Mouse (Mus musculus): ENCODE measurements around the gene Wdr4. TPM values are rescaled to one million over a fixed set of nuclear protein-coding genes. Genes with fewer than 3 reads are reported as not detected.
"Not testable (repeated sequence)": the region's sequence is repeated elsewhere in the genome, so short reads cannot be mapped to it uniquely, and the experiment has no call there.

The Wdr4 gene
- total RNA-seq, 2 experiments from 2014 or later = 38.3 to 62.9 TPM

- no peak for ATAC-seq (replicated peaks; ENCODE audit: low FRiP score, low TSS enrichment, poor library complexity, severe bottlenecking)
These were observed 21.2 kb upstream of the Wdr4 start for GRCm38 (mm10) chr17:31540809-31541459.

DNA sequence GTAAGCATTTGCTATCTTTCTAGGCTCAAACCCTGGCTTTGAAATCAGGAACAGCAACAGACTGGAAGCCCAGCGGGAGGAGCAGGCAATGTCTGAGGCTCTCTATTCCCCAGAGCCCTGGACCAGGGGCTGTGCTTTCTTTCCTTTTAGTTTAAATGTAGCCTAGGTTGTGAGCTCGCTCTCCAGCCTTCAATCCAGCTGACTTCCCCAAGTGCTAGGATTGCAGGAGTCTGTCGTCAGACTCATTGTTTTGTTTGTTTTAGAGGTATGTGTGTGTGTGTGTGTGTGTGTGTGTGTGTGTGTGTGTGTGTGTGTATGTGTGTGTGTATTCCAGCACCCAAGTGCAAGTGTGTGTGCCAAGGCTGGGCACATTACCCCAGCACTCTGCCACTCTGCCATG is 20.3 kb upstream of the Wdr4 start:
- ATAC-seq (replicated peaks; ENCODE audit: low FRiP score, low TSS enrichment, poor library complexity, severe bottlenecking) = no peak

- no peak for ATAC-seq (replicated peaks; ENCODE audit: low FRiP score, low TSS enrichment, poor library complexity, severe bottlenecking)
These were observed 16.3 kb upstream of the Wdr4 start for GRCm38 (mm10) chr17:31535871-31536629.

DNA sequence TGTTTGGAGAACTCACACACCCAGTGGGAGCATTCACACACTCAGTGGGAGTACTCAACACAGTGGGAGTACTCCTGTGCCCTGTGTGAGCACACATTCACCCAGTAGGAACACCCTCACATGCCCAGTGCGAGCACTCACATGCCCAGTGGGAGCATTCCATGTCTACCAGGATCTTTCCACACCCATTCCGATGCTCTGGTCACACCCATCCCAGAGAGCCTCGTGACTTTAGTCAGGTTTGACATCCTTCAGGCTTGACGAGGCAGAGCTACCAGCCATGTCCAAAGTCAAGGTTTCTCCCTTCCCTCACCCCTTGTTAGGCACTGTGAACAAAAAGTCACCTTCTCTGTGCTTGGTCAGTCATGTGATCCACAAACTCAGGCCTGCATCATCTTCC is 15.6 kb upstream of the Wdr4 start:
- ATAC-seq (replicated peaks; ENCODE audit: low FRiP score, low TSS enrichment, poor library complexity, severe bottlenecking) = 0 out of 2 replicates have a peak, but pooled peaks have one; percentile 18

DNA sequence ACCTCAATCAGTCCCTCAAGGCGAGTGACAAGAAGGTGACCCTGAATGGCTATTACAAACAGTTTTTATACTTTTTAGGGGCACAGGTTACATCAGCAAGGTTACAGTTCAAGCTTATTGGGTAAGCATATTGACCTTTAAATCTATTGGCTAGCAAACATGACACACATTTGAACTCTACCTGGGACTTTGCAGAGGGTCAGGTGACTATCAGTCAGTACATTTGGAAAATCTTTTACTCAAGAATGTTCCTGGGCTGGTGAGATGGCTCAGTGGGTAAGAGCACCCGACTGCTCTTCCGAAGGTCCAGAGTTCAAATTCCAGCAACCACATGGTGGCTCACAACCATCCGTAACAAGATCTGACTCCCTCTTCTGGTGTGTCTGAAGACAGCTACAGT is 12.6 kb upstream of the Wdr4 start:
- not testable (repeated sequence) for ATAC-seq (replicated peaks; ENCODE audit: low FRiP score, low TSS enrichment, poor library complexity, severe bottlenecking)

GRCm38 (mm10) chr17:31531441-31532158 is 11.8 kb upstream of the Wdr4 start:
- no peak for ATAC-seq (replicated peaks; ENCODE audit: low FRiP score, low TSS enrichment, poor library complexity, severe bottlenecking)

DNA sequence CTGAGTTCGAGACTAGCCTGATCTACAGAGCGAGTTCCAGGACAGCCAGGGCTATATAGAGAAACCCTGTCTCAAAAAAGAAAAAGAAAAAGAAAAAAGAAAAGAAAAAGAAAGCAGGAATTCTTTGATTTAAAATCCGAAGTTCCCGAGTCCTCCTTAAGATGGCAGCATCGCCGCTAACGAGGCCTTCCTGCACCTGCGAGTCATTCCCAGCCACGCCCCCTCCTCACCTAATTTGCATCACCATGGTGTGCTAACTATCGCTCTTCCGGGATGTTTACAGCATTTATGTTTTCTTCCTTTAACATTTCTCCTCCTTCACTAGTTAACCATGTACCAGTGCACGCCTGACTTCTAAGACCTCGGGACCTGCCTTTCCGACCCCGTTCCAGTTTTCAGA is 9.5 kb upstream of the Wdr4 start:
- no peak for ATAC-seq (replicated peaks; ENCODE audit: low FRiP score, low TSS enrichment, poor library complexity, severe bottlenecking)

DNA sequence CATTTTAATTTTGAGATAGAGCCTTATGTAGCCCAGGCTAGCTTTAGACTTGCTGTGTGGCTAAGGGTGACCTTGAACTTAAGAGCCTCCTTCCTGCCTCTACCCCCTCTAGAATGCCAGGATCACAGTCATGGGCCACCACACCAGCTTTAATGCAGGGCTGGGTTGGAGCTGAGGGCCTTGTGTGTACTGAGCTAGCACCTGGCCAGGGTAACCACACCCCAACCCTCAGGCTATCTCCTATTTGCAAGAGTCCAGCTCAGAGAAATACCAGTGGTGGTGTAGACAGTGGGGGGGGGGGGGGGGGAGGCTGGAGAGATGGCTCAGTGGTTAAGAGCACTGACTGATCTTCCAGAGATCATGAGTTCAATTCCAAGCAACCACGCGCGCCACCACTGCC is 6.0 kb upstream of the Wdr4 start:
- ATAC-seq (replicated peaks; ENCODE audit: low FRiP score, low TSS enrichment, poor library complexity, severe bottlenecking) = 0 out of 2 replicates have a peak, but pooled peaks have one; percentile 37

- ATAC-seq (replicated peaks; ENCODE audit: low FRiP score, low TSS enrichment, poor library complexity, severe bottlenecking) = no peak
These were observed 5.3 kb upstream of the Wdr4 start for GRCm38 (mm10) chr17:31525114-31525513.

- no peak for ATAC-seq (replicated peaks; ENCODE audit: low FRiP score, low TSS enrichment, poor library complexity, severe bottlenecking)
These were observed 2.2 kb upstream of the Wdr4 start for GRCm38 (mm10) chr17:31521948-31522347.

GRCm38 (mm10) chr17:31520895-31521294 is 1.1 kb upstream of the Wdr4 start:
- no peak for ATAC-seq (replicated peaks; ENCODE audit: low FRiP score, low TSS enrichment, poor library complexity, severe bottlenecking)

DNA sequence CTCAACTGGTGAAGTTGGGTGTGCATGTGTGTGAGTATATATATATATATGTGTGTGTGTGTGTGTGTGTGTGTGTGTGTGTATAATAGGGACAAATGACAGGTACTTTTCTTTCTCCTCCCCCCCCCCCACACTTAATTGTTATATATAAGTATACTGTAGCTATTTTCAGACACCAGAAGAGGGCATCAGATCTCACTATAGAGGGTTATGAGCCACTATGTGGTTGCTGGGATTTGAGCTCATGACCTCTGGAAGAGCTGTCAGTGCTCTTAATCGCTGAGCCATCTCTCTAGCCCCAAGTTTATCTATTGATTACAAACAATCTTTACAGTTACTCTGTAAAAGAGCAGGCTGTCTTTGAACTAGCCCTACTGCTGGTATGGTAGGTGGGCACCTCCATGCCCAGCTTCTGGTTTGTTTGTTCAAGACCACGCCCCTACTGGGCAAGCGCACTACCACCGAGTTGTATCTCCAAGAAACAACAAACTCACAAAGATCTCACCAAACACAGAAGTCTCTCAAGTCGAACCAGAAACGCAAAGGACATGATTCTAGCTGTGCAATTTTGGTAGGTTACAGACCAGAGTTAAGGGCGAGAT is 335 bp downstream of the Wdr4 start:
- ATAC-seq (replicated peaks; ENCODE audit: low FRiP score, low TSS enrichment, poor library complexity, severe bottlenecking) = peak; percentile 51; the same call in 1 of the 2 replicates

DNA sequence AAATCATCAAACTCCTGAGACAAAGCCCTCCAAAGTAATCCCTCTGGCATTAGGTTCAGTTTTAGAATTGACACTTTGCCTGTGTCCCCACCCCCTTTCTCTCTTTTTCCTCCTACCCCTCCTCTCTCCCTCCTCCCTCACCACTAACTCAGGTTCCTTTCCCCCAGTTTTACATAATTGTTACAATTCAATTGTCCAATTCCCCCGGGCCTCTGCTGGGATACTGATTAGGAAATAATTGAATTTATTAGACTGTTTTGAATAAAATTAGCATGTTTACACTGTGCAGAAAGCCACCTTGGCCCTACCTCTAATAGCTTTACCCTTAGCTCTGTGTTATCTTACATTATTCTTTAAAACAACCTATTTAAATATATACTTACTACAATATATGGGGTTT is 5.1 kb downstream of the Wdr4 start:
- no peak for ATAC-seq (replicated peaks; ENCODE audit: low FRiP score, low TSS enrichment, poor library complexity, severe bottlenecking)

- no peak for ATAC-seq (replicated peaks; ENCODE audit: low FRiP score, low TSS enrichment, poor library complexity, severe bottlenecking)
These were observed 7.2 kb downstream of the Wdr4 start for GRCm38 (mm10) chr17:31512593-31512992.

GRCm38 (mm10) chr17:31511792-31512495 is 7.8 kb downstream of the Wdr4 start:
- peak; percentile 94 for ATAC-seq (replicated peaks; ENCODE audit: low FRiP score, low TSS enrichment, poor library complexity, severe bottlenecking)

DNA sequence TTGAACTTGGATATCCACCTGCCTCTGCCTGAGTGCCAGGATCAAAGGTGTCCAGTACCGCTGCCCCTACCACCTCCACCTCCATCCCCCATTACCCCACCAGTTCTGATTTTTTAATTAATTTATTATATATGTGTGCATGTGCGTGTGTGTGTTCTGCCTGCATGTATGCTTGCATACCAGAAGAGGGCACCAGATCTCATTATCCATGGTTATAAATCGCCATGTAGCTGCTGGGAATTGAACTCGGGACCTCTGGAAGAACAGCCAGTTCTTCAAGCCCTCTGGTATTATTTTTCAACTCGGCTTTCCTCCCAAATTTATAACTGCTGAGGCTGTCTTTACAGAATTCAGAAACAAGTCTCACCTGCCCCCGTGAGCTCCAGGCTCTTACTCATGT is 8.8 kb downstream of the Wdr4 start:
- no peak for ATAC-seq (replicated peaks; ENCODE audit: low FRiP score, low TSS enrichment, poor library complexity, severe bottlenecking)

DNA sequence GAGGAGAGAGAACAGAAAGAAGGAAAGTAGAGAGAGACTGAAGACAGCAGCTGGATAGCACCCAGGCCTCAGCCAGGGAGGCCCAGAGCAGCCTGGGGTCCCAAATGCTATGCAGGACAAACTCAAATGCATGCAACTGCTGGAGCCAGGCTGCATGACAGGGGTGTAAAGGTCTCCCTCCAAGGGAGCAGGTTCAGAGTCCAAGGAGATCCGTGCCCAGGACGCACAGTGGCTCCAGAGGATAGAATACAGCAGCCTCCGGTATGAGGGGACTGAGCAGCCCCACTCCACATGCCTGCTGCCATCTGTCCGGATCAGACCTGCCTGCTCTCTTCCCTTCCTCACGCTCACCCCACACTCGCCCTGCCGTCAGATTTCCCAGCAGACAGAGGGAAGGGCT is 13.5 kb downstream of the Wdr4 start:
- ATAC-seq (replicated peaks; ENCODE audit: low FRiP score, low TSS enrichment, poor library complexity, severe bottlenecking) = no peak

GRCm38 (mm10) chr17:31505013-31505412 is 14.8 kb downstream of the Wdr4 start:
- no peak for ATAC-seq (replicated peaks; ENCODE audit: low FRiP score, low TSS enrichment, poor library complexity, severe bottlenecking)

- no peak for ATAC-seq (replicated peaks; ENCODE audit: low FRiP score, low TSS enrichment, poor library complexity, severe bottlenecking)
These were observed 15.8 kb downstream of the Wdr4 start for GRCm38 (mm10) chr17:31503936-31504335.

Measured in megakaryocyte-erythroid progenitor cell, adult 5-6 weeks (primary cell).